Mouse (Mus musculus) thymus, postnatal 14 days (tissue): ENCODE results near the gene Hist1h4a.
A peak's percentile ranks its signal among the peaks of the same experiment; 100 is the strongest.
"Not testable (repeated sequence)": the region's sequence is repeated elsewhere in the genome, so short reads cannot be mapped to it uniquely, and the experiment has no call there.

Experiments used
- DNase-seq: peaks from one replicate; pipeline ENCODE4 v3.0.0; 2021

Gene Hist1h4a

GRCm38 (mm10) chr13:23740910-23741309, 20.1 kb downstream of the Hist1h4a start:
- DNase-seq = no peak

- no peak for DNase-seq
Measured at GRCm38 (mm10) chr13:23740256-23740840, 20.7 kb downstream of the Hist1h4a start.

GRCm38 (mm10) chr13:23739922-23740252, 21.1 kb downstream of the Hist1h4a start:
- DNase-seq = no peak

DNA sequence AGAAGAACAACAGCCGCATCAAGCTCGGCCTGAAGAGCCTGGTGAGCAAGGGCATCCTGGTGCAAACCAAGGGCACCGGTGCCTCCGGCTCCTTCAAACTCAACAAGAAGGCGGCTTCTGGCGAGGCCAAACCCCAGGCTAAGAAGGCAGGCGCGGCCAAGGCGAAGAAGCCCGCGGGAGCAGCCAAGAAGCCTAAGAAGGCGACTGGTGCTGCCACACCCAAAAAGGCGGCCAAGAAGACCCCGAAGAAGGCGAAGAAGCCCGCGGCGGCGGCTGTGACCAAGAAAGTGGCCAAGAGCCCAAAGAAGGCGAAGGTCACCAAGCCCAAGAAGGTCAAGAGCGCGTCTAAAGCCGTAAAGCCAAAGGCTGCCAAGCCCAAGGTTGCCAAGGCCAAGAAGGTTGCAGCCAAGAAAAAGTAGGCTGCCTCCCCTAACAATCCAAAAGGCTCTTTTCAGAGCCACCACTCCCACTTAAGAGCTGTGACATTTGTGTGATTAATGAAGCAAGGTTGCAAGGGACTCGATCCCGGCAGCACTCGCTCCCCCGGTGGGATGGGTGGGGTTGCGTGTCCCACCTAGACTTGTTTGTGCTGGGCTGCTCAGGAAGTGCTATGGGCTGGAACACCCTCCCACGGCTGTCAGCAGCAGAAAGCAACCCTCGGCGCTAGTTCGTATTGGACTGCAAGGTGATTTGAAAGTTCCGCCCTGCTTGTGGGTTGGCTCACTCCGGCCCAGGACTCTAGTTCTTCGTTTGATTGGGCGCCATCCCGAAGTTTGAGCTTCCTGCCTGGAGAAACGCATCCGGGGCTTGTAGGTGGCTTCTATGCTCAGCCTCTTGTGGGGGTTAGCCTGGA, 21.7 kb downstream of the Hist1h4a start:
- peak; percentile 91 for DNase-seq

DNA sequence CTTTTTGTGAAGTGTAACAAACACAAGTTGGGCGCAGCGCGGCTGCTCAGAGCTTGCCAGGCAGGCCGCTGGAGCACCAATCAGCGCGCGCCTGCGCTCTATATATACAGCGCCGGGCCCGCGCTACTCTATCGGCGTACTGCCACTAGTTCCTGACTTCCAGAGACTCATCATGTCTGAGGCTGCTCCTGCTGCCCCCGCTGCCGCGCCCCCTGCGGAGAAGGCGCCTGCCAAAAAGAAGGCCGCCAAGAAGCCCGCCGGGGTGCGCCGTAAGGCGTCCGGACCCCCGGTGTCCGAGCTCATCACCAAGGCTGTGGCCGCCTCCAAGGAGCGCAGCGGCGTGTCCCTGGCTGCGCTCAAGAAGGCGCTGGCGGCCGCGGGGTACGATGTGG, 22.4 kb downstream of the Hist1h4a start, which contains the start of gene Hist1h1c:
Gene Hist1h1c (plus strand): TSS at position 132 of the 392 bp plus-strand sequence.
- DNase-seq = peak; percentile 97

DNA sequence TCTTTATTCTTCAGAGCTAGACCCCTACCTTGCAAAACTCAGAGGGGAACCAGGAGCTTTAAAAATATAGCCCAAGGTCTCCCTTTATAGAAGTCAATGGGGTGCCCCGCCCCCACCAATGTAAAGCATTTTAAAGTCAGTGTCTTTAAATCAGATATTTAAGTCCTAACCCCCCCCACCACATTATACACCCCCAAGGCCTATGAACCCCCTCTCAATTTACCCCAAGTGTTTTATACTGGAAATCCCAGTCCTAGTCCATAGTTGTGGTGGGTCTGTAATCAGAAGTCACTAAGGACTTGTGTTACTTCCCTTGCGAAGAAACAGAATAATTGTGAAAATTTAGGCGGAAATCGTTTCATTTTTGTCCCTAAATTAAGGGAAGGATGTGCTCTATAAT, 23.0 kb downstream of the Hist1h4a start:
- DNase-seq = peak; percentile 57

- no peak for DNase-seq
Measured at GRCm38 (mm10) chr13:23737091-23737490, 23.9 kb downstream of the Hist1h4a start.

GRCm38 (mm10) chr13:23732156-23732804, 28.8 kb downstream of the Hist1h4a start:
- DNase-seq = peak; percentile 52

DNA sequence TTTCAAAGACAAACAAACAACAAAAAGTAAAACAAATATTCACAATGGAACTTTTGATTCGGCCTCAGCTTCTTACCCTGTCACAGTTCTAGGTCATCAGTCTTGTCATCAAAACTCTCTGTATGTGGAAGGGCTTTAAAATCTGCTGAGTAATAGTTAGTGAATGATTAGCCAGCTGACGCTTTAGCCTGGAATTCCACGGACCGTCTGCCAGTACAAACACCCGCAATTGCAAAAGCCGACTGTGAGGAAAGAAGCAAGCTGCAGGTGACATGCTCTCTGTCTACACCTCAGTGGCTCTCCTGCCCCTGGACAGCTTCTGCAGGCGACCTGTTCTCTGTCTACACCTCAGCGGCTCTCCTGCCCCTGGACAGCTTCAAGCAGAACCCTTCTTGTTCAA, 30.6 kb downstream of the Hist1h4a start:
- DNase-seq = no peak

DNA sequence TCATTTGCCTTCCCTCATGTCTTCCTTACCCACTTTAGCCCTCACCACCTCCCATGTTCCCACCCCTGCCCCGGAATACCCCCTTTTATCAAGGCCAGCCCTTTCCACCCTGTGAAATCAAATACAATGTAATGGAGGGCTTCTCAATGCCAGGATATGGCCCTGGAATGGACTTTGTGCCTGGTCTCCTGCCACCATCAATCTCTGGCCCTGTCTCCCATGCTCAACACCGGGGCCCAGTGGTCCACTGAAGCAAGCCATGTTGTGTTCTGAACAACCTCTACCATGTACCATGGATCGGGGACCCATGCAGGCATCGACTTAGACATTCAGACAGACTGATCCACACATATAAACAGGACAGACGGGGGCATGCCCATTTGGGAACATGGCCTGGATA, 31.3 kb downstream of the Hist1h4a start:
- no peak for DNase-seq

DNA sequence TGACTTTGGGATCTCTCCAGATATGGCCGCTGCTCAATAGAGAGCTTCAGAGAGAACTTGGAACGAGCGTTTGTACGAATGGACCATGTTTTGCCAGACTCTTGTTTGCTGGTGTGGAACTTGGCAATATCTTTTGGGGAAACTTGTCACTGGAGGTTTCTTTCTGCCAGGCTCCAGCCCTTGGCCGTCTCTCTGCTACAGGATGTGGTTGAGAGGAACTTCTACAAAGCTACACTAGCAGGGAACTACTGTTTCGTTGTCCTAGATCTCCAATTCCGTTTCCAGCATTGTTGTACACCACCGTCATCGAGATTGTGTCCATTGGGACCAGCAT, 31.9 kb downstream of the Hist1h4a start:
- DNase-seq = peak; percentile 57

DNA sequence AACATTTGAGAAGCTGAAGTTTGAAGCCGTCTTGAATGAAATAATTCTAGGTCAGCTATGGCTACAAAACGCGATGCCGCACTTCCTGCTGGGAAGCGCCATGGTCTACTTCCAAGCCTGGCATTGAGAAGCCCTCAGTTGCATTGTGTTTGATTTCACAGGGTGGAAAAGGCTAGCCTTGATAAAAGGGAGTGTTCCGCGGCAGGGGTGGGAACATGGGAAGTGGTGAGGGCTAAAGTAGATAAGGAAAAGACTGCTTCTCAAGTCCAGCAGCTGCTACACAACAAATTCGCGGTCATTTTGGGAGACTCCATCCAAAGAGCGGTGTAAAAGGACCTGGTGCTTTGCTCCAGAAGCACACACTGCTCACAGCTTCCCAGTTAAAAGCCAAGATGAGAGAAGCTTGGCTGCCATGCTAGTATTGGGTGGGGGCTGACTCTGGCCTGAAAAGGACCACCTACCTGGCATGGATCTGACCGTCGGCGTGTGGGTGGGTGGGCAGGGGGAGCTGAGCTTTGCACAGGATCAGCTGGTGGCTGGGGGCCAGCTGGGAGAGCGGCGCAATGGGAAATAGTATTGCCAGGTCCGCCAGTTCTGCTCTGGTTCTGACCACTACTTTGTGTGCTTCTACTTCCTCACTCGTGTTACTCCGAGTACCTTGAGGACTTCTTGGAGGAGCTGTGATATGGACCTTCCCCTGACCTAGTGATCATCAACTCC, 32.4 kb downstream of the Hist1h4a start:
- DNase-seq = no peak

- DNase-seq = no peak
Measured at GRCm38 (mm10) chr13:23725213-23725612, 35.8 kb downstream of the Hist1h4a start.

- no peak for DNase-seq
Measured at GRCm38 (mm10) chr13:23724239-23724638, 36.8 kb downstream of the Hist1h4a start.

DNA sequence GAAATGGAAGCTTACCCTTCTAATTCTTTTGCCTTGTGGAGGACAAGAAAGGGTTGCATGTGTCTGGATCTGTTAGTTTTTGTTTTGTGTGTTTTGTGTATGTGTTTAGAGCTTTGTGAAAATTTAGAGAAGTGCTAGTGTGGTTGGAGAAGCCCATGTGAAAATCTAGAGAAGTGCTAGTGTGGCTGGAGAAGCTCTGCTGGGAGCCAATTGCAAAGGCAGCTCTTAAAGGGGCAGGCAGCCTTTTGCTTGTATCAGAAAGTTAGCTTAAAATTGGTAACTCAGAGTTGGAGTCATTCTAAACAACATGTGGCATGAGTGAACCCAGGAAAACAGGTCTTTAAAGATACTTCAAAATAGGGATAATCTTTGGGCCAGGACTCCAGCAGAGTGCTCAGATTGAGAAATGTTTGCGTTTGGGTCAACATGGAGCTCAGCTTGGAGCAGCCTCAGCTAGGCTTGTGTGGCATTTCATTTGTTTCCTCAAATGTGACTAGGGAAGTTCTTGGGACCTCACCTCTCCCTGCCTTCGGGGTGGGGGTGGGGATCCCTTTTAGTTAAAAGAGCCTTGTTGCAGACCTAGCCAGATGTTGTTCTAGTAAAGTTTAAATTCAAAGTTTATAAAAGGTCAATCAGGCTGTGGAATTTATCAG, 43.3 kb downstream of the Hist1h4a start:
- not testable (repeated sequence) for DNase-seq

GRCm38 (mm10) chr13:23717176-23717575, 43.9 kb downstream of the Hist1h4a start:
- DNase-seq = no peak

DNA sequence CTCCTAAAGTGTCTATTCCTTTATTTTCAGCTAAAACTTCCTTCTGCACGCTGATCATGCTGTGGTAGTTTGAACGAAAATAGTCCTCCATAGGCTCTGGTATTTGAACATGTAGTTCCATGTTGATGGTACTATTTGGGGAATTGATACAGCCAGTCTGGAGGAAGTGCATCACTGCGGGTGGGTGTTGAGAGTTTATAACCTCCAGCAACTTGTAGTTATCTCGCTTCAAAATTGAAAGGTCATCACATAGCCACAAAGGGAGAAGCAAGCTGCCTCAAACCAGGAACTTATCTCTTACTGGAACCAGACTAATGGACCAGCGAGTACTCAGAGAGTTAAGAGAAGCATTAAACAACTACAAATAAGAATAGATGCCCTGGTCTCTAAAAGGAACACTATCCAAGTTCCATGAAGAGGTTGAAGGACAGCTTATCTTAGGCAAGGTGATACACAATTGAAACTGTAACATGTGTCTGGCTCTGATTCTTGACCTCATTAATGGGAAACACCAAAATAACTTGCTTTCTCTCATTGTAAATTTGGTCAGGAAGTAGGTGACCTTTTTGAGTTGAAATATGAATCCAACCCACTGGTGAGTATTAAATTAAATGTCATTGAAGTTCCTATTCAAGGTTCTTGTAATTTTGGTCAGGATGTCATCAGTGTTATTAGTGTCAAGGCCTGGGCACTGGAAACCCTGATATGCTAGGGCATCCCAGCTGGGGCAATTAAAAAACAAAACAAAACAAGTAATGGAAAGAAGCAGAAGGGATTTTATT, 44.6 kb downstream of the Hist1h4a start:
- DNase-seq = no peak
